Mouse (Mus musculus) stomach, embryonic 16.5 days (tissue): ENCODE results near the gene Cacna1c. TPM values are rescaled to one million over a fixed set of nuclear protein-coding genes. Genes with fewer than 3 reads are reported as not detected.

ENCODE experiments used
- ATAC-seq: fragments of 200-750 bp; cut with Nextera tagmentation; 2 replicates; pipeline ENCODE4 v1.8.0; 2017; ENCODE audit warnings: moderate number of reproducible peaks, moderate TSS enrichment; ENCODE audit not compliant: insufficient read depth, low FRiP score
- H3K27ac ChIP-seq: fragments of 300-500 bp; sonication (generic); 2 replicates; pipeline ENCODE4 v1.5.1; 2014; ENCODE audit warnings: low read length
- H3K27me3 ChIP-seq: fragments of 300-500 bp; sonication (generic); 2 replicates; pipeline ENCODE4 v1.6.1; 2014; ENCODE audit warnings: low read length, control low read depth, mixed read lengths; ENCODE audit not compliant: control insufficient read depth, insufficient read depth
- H3K36me3 ChIP-seq: fragments of 300-500 bp; sonication (generic); 2 replicates; pipeline ENCODE4 v1.6.1; 2014; ENCODE audit warnings: low read length; ENCODE audit not compliant: control insufficient read depth, insufficient read depth
- H3K4me1 ChIP-seq: fragments of 300-500 bp; sonication (generic); 2 replicates; pipeline ENCODE4 v1.6.1; 2014; ENCODE audit warnings: low read length, control low read depth, mixed read lengths; ENCODE audit not compliant: control insufficient read depth, insufficient read depth
- H3K4me2 ChIP-seq: fragments of 300-500 bp; sonication (generic); 2 replicates; pipeline ENCODE4 v1.6.1; 2014; ENCODE audit warnings: low read depth, low read length, mixed read lengths
- H3K4me3 ChIP-seq: fragments of 300-500 bp; sonication (generic); replicated peaks from 2 replicates; pipeline ENCODE4 v1.5.1; 2014; ENCODE audit warnings: mild to moderate bottlenecking, low read length
- H3K9ac ChIP-seq: fragments of 300-500 bp; sonication (generic); 2 replicates; pipeline ENCODE4 v1.6.1; 2014; ENCODE audit warnings: low read length
- H3K9me3 ChIP-seq: fragments of 300-500 bp; sonication (generic); replicated peaks from 2 replicates; pipeline ENCODE4 v1.6.1; 2016; ENCODE audit warnings: low read length, control low read depth; ENCODE audit not compliant: control insufficient read depth
- WGBS: fragments of 180-500 bp; shearing (Covaris S2); extraction: QIAGEN DNeasy Blood & Tissue Kit; methylation state at CpG from one replicate; pipeline ENCODE4 v1.1.7; 2014; 5-methylcytosine and 5-hydroxymethylcytosine counted together
- polyA plus RNA-seq: library from polyadenylated mRNA; unstranded; fragments of >200 nt; fragmentation: Nextera tagmentation; extraction: Ambion mirVana; gene quantifications from 2 replicates; pipeline ENCODE4 v1.2.1, GENCODE M21; 2015

Gene Cacna1c
- polyA plus RNA-seq = 2.5 and 4.3 TPM in 2 replicates

DNA sequence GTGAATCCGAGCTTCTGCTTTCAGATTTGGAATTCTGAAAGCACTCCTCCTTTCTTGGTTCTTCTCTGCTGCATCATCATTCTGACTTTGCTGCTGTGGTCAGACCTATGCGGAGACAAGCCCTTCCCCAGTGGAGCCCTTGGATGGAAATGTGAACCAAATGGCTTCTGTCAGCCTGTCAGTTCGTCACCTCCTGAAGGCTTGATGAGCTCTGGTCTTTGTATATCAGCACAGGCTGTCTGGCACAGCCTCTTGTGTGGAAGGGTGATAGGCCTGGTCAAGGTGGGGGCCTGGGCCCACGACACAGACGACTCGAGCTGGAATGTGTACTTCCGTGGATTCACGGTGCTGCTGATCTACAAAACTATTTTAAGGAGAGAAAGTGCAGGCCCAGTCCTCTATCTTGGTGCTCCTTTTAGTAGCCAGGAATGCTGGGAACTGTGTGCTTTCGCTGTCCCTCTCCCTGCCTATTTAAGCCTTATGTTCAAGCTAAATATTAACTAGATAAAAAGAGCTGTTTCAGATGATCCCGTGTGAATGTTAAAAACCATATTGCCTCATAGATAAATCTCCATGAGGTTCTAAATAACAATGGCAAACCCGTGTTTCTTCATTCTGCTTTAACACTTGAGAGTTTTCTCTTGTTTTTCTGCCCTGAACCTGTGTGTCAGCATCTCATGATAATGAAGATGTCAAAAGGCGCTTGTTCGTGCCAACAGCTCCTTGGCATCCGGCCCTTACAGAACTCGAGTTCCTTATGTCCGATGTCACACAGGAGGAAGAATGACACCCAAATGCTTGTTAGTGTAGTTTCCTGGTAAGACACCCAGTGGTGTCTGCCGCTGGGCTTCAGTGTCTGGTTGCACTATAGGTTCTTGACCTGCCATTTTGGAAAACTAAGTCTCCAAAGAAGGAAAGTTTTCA lies at the start of gene Cacna1c:
Gene Cacna1c, minus strand, starts transcription at position 37 of the 924 bp plus-strand sequence.
- no peak within 1 kb of the TSS for H3K4me2 ChIP-seq
- H3K4me1 ChIP-seq = peaks cover 3% of the 10 kb centered on the region; the same call in 1 of the 2 replicates
- H3K4me3 ChIP-seq = no peak within 1 kb of the TSS
- 48% methylated on average over 17 of the region's 17 CpGs for WGBS
- peak; percentile 42; the same call in 1 of the 2 replicates for ATAC-seq
- 0 out of 2 replicates have a peak within 1 kb of the TSS, but pooled peaks have one; percentile 26 for H3K27ac ChIP-seq
- no peaks in the 10 kb centered on the region for H3K27me3 ChIP-seq
- no peaks in the 10 kb centered on the region for H3K9me3 ChIP-seq
- H3K9ac ChIP-seq = 0 out of 2 replicates have a peak within 1 kb of the TSS, but pooled peaks have one; percentile 24
- H3K36me3 ChIP-seq = peaks cover 3% of the 10 kb centered on the region; the same call in 1 of the 2 replicates

DNA sequence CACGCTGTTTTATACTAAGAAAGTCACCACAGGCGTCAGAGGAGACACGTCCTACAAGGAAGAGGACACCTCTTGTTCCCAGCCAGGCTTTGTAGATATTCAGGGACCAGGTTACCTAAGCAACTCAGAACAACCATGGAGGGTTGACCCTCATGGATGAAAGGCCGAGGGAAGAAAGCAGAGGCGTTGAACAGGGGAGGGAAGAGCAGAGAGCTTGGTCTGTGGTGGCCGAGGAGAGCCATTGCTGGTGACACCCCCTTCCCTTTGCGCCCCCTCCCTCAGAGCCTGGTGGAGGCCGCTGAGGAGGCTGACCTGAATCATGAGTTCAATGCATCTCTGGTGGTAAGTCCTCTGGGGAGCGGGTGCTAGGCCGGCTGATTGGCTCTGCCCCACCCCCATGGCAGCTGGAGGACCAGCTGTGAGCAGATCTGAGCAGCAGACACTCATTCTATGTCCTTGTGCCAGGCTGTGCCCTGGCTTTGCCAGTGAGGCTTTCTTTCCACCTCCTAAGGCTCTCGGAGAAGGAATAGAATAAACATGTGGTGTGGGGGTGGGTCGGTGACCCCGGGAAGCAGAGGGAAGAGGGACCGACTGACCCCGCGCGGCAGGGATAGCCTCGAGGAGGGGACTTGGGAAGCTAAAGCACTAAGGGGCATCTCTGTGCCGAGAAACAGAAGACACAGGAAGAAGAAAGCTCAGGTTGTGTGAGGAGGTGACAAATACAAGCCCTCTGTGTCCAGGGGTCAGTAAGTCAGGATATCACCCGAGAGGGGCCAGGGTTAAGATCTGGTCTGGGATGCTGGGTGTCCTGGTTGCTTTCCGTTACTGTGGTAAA lies 44.9 kb upstream of the Cacna1c start:
- Histone ChIP-seq H3K4me3 (no peak overlapping the region), H3K27ac (no peak overlapping the region), H3K4me2 (no peak overlapping the region), H3K9me3 (no peaks in the 10 kb centered on the region), H3K4me1 (no peaks in the 10 kb centered on the region), H3K27me3 (no peaks in the 10 kb centered on the region), H3K36me3 (no peaks in the 10 kb centered on the region), H3K9ac (no peak overlapping the region)
- no peak; the same call in 1 of the 2 replicates for ATAC-seq
- WGBS = 46% methylated on average over 21 of the region's 21 CpGs

DNA sequence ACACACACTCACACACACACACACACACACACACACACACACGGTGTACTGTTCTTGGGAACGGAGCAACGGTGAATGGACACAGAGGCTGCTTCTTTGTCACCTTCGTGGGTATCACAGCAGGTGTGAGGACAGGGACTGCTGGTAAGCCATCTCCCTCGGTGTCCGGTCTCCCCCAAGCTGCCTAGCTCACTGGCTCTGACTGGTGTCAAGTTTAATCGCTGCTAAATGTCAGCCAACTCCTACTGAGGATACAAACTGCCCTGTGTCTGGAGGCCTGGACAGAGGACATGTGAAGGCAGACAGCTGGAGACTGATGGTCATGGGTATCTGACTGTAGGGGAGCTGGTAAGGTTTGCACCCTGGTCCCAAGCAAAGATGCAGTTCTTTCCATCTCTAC lies 44.0 kb upstream of the Cacna1c start:
- H3K4me3 ChIP-seq = no peak overlapping the region
- WGBS = 63% methylated on average over 7 of the region's 7 CpGs
- no peaks in the 10 kb centered on the region for H3K36me3 ChIP-seq
- no peaks in the 10 kb centered on the region for H3K9me3 ChIP-seq
- H3K9ac ChIP-seq = no peak overlapping the region
- H3K4me1 ChIP-seq = no peaks in the 10 kb centered on the region
- H3K27me3 ChIP-seq = no peaks in the 10 kb centered on the region
- H3K4me2 ChIP-seq = no peak overlapping the region
- no peak for ATAC-seq
- H3K27ac ChIP-seq = no peak overlapping the region

DNA sequence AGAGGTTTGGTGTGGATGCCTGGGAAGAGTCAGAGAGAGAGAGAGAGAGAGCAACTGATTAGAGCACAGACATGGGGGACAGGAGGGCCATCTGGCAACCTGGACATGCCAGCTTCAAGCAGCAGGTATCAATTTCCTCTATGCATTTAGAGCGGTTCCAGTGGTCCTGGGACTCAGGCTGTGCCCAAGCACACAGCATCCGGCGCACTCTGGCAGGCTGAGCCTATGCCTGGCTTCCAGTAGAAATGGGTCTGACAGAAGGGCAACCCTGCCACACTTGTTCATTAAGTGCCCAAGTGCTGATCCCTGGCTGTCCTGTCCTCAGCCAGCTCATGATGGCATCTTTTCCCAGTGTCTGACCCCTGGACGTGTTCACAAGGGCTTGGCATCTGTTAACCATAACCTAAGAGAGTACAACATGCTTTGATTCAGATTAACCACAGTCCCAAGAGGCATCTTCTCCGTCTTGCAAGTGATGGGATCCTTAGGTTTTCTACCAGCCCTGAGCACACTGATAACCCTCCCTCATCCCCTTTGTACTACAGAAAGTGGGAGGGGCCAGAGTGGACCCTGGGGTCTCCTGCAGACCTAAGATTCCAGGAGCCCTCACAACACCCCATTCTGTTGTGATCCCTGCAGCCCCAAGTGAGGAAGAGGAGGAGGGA lies 43.3 kb upstream of the Cacna1c start:
- WGBS = 85% methylated on average over 5 of the region's 5 CpGs
- Histone ChIP-seq H3K27me3 (no peaks in the 10 kb centered on the region), H3K36me3 (no peaks in the 10 kb centered on the region), H3K4me3 (no peak overlapping the region), H3K27ac (no peak overlapping the region), H3K9me3 (no peaks in the 10 kb centered on the region), H3K9ac (no peak overlapping the region), H3K4me1 (no peaks in the 10 kb centered on the region), H3K4me2 (no peak overlapping the region)
- no peak for ATAC-seq

DNA sequence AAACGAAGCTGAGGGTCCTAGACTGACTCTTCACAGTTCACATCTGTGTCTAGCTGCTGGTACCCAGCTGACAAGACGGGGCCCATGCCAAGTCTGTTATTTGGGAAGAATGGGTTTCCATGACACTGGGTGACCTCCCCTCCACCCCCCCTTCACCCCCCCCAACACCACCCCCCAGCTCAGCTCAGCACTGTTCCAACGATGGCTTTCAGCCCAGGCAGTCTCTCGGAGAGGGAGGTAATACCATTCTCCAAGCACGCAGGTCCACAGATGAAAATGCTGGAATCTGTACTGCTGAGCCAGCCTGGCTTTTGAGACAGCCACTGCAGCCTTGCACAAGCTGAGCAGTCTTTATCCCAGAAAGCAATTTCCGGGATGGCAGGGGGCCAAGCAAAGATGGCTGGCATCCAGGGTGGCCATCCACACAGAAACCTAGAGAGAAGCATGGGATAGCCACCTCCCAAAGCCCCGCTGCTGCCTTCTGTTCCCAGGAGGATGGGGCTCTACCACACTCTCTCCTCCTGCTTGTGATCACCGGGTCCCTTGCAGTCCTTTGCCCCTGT lies 41.3 kb upstream of the Cacna1c start:
- WGBS = 51% methylated on average over 8 of the region's 8 CpGs
- no peak overlapping the region for H3K9ac ChIP-seq
- ATAC-seq = no peak

DNA sequence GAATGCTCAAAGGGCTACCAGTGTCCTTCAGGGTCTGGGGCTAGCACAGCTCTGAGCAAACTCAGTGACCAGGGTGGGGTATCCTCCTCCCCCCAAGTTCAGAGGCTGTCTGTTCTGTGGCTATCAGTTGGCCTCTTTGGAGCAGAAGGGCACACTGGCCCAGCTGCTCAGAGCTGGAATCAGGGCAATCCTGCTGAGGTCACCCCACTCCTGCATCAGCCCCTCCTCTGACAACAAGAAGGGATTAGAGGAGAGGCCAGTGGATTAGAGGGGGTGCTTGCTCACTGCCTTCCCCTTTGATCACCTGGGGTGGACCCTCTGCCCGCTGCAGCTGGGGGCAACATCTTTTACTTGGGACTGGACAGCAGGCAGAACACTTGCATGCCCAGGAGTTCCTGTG lies 40.0 kb upstream of the Cacna1c start, which contains the start of gene Cacna2d4:
Gene Cacna2d4, plus strand, starts transcription at position 286 of the 400 bp plus-strand sequence.
- no peaks in the 10 kb centered on the region for H3K9me3 ChIP-seq
- H3K4me3 ChIP-seq = no peak within 1 kb of the TSS
- no peaks in the 10 kb centered on the region for H3K36me3 ChIP-seq
- no peak within 1 kb of the TSS for H3K4me2 ChIP-seq
- H3K4me1 ChIP-seq = no peaks in the 10 kb centered on the region
- no peaks in the 10 kb centered on the region for H3K27me3 ChIP-seq
- H3K27ac ChIP-seq = no peak within 1 kb of the TSS
- no peak within 1 kb of the TSS for H3K9ac ChIP-seq
- WGBS = 23% methylated on average over 1 of the region's 1 CpGs
- ATAC-seq = no peak

More for the DNA sequence above, 41.3 kb upstream of the Cacna1c start:
- H3K4me3 ChIP-seq = no peak overlapping the region
- H3K4me2 ChIP-seq = no peak overlapping the region
- H3K36me3 ChIP-seq = no peaks in the 10 kb centered on the region
- H3K27me3 ChIP-seq = no peaks in the 10 kb centered on the region
- H3K9me3 ChIP-seq = no peaks in the 10 kb centered on the region
- no peak overlapping the region for H3K27ac ChIP-seq
- no peaks in the 10 kb centered on the region for H3K4me1 ChIP-seq

DNA sequence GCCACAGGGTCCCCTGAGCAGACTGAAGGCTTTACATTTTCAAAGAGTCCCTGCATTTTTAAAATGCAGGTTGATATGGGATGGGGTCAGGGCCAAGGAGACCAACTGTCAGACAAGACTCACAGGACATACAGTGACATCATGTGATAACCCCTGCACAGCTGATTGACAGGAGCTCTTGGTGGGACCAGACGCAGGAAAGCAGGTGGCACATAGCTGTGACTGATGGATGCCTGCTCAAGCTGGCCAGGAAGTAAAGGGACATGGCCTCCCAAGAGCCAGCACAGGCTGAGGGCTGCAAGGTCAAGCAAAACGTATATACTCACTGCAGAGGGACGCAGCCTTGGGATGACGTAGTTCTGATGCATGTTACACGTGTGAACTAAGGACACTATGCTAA lies 39.2 kb upstream of the Cacna1c start:
- H3K27ac ChIP-seq = no peak overlapping the region
- no peaks in the 10 kb centered on the region for H3K4me1 ChIP-seq
- 66% methylated on average over 5 of the region's 5 CpGs for WGBS
- no peak overlapping the region for H3K4me3 ChIP-seq
- H3K9me3 ChIP-seq = no peaks in the 10 kb centered on the region
- H3K9ac ChIP-seq = no peak overlapping the region
- no peak overlapping the region for H3K4me2 ChIP-seq
- H3K36me3 ChIP-seq = no peaks in the 10 kb centered on the region
- no peaks in the 10 kb centered on the region for H3K27me3 ChIP-seq
- ATAC-seq = no peak

DNA sequence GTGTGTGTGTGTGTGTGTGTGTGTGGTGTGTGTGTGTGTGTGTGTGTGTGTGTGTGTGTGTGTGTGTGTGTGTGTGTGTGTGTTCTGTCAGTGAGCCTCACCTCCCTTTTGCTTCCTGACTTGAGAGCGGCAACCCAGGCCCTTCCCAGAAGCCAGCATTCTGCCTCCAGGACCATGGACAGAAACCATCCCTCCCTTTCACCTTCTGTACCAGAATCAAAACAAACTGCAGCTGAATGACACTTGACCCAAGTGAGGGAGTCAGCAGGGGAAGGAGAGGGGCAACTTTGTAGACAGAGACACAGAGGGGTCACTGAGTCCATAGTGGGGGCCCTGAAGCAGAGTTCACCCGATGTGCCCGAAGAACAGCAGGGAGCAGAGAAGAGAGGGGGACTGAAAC lies 36.8 kb upstream of the Cacna1c start:
- WGBS = 29% methylated on average over 3 of the region's 3 CpGs
- no peak overlapping the region for H3K9ac ChIP-seq
- no peak overlapping the region for H3K27ac ChIP-seq
- no peak for ATAC-seq
- no peaks in the 10 kb centered on the region for H3K4me1 ChIP-seq
- H3K36me3 ChIP-seq = no peaks in the 10 kb centered on the region
- no peaks in the 10 kb centered on the region for H3K9me3 ChIP-seq
- H3K4me2 ChIP-seq = no peak overlapping the region
- H3K4me3 ChIP-seq = no peak overlapping the region
- H3K27me3 ChIP-seq = no peaks in the 10 kb centered on the region
